Mouse (Mus musculus) olfactory bulb, adult 2 months (tissue): ENCODE results near the gene Cyp4f39.

ENCODE experiments used
- CTCF ChIP-seq: fragments of 200-500 bp; IDR thresholded peaks from 2 replicates; pipeline ENCODE4 v1.5.1; 2012; ENCODE audit warnings: low read depth, mild to moderate bottlenecking, low read length, moderate library complexity; ENCODE audit not compliant: insufficient read depth
- POLR2A ChIP-seq: fragments of 200-500 bp; IDR thresholded peaks from 2 replicates; pipeline ENCODE4 v1.6.1; 2012; ENCODE audit warnings: mild to moderate bottlenecking, low read depth, low read length, moderate library complexity; ENCODE audit not compliant: insufficient read depth

DNA sequence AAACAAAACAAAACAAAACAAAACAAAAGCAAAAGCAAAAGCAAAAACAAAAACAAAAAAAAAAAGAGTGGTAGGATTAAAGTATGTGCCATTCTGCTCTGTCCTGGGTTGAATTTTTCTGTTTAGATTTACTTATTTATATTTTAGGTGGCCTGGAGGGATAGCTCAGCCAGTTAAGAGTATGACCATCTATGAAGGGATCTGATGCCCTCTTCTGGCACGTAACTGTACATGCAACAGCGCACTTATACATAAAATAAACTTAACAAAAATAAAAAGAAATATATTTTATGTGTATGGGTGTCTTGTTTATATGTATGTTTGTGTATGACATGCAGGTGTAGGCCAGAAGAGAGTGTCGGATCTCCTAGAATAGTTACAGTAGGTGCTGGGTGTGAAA is 20.6 kb upstream of the Cyp4f39 start:
- TF ChIP-seq CTCF (no peak), POLR2A (no peak)
